Mouse (Mus musculus) hindlimb bud, embryonic 11.5 days (tissue): ENCODE measurements around the gene Pdlim5.

ENCODE experiments used
- DNase-seq: peaks from one replicate; pipeline ENCODE4 v3.0.0-alpha.2; 2012; ENCODE audit warnings: low read depth, low spot score; ENCODE audit errors: extremely low spot score

The Pdlim5 gene

GRCm38 (mm10) chr3:142339440-142340251, 55.9 kb downstream of the Pdlim5 start:
- DNase-seq, result no peak

- DNase-seq, result no peak
These were observed 57.4 kb downstream of the Pdlim5 start for GRCm38 (mm10) chr3:142338058-142338457.

- no peak for DNase-seq
These were observed 61.0 kb downstream of the Pdlim5 start for GRCm38 (mm10) chr3:142334496-142334895.

DNA sequence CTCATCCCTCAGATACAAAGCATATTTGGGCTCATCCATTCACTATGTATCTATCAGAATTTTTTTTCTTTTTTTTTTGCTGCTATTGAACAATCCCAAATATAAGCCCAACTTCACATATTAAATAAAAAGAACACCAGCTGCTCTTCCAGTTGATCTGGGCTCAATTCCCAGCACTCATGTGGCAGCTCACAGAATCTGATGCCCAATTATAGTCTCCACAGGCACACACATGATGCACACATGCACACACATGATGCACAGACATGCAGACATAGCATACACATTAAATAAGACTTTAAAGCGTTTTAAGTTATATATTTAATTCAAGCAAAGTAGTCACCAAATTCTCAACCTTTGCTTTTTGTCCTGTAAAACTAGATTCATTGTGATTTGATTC, 62.0 kb downstream of the Pdlim5 start:
- DNase-seq, result no peak

- no peak for DNase-seq
These were observed 62.8 kb downstream of the Pdlim5 start for GRCm38 (mm10) chr3:142332716-142333115.

GRCm38 (mm10) chr3:142331872-142332554, 63.5 kb downstream of the Pdlim5 start:
- no peak for DNase-seq

GRCm38 (mm10) chr3:142330425-142330824, 65.1 kb downstream of the Pdlim5 start:
- DNase-seq, result no peak

- DNase-seq, result no peak
These were observed 71.9 kb downstream of the Pdlim5 start for GRCm38 (mm10) chr3:142323592-142323991.

DNA sequence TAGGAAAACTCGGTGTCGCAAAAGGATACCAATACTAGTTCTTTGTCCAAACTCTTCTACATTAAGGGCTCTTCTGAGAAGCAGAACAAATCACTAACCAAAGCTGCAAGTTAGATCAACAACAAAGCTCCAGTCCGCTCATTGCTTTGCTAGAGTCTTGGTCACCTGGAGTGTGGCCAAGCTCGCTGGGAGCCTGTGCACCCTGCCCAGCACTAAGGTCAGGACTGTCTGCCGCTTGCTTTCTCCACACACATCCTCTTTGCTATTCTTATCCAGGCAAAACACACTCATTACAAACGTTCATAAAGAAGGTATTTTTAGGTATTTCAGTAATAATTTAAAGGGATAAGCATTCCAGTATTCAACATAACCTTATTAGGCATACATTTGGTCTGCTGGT, 73.6 kb downstream of the Pdlim5 start:
- DNase-seq, result no peak

GRCm38 (mm10) chr3:142318147-142318546, 77.3 kb downstream of the Pdlim5 start:
- no peak for DNase-seq

- DNase-seq, result no peak
These were observed 79.3 kb downstream of the Pdlim5 start for GRCm38 (mm10) chr3:142316138-142316740.

DNA sequence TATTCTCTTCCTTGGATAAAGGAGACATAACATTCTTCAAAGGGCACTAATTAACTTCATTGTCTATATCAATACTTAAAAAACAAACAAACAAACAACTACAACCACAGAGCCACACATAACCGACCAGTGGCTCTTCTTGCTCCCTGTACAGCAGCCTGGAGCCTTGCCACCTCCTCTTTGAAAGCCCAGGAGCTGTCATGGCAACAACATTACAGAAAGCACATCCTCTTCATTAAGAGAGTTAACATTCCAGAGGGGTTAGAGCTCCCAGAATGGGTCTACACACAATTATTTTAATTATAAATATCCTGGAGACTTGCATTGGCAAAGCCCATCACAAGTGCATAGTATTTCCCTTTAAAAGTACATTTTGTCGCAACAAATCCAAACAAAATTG, 84.4 kb downstream of the Pdlim5 start:
- no peak for DNase-seq

- DNase-seq, result no peak
These were observed 85.0 kb downstream of the Pdlim5 start for GRCm38 (mm10) chr3:142310446-142310845.

DNA sequence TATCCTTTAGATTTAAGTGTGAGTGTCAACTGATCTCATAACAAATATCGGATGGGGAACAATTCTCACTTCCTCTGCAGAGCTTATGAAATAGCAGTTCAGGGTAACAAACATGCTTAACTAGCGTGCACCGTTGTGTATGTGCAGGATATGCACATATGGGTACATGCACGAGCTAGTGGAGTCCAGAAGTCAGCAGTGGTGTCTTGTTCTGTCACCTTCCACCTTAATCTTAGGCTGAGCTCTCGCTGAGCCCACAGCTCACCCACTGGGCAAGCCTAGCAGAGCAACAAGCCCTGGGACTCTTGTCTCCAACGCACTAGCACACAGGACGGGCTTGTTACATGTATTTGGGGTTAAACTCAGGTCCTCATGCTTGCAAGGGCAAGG, 100.2 kb downstream of the Pdlim5 start:
- no peak for DNase-seq

GRCm38 (mm10) chr3:142294616-142295286, 100.7 kb downstream of the Pdlim5 start:
- DNase-seq, result peak; percentile 63

DNA sequence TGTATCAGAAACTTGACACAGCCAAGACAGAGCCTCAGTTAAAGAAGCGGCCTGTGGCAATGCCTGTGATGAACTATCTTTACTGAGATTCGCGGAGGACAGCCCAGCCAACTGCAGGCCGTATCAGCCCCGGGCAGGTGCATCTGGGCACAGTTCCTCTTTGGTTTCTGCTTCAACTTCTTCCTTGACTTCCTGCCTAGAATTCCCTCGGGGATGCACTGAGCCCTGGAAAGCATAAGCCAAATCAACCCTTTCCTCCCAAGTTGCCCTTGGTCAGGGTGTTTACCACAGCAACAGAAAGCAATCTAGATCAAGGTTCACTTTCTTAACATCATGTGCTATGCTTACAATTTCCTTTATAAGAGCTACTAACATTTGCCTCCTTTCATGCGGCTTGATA, 101.9 kb downstream of the Pdlim5 start:
- DNase-seq, result no peak

DNA sequence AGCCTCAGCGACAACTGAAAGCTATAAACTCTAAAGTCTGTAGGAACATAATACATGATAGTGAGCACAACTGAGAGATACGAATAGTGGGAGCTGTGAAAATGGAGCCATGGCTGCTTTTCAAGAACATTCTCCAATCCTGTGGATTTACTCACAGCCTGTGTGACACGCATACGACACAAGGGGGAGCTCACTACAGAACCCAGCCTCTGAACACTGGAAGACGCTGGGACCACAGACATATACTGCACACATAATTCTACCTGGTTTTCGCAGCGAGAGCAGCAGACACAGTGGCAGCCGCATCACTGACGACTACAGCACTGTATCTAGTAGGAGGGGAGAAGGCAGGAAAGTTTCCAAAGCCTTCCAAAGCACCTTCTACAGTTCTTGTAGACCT, 112.8 kb downstream of the Pdlim5 start:
- no peak for DNase-seq

DNA sequence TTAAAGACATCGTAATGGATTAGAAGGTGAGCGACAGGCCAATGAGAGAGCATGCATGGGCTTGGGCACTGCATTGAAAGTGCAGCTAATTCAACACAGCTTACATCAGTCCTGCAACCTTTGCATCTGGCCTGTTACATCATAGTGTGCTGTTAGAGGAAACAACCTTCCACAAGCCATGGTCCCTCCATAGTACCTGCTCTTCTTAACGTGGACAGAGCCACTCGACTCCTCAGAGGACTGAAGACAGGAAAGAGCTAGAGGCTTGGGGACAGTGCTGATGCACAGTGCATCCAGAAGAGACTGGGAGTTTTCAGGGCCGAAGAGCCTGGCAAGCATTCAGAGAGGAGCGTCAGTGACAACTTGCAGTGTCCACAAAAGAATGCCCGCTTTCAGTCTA, 113.8 kb downstream of the Pdlim5 start:
- no peak for DNase-seq

GRCm38 (mm10) chr3:142281093-142281445, 114.4 kb downstream of the Pdlim5 start:
- no peak for DNase-seq

DNA sequence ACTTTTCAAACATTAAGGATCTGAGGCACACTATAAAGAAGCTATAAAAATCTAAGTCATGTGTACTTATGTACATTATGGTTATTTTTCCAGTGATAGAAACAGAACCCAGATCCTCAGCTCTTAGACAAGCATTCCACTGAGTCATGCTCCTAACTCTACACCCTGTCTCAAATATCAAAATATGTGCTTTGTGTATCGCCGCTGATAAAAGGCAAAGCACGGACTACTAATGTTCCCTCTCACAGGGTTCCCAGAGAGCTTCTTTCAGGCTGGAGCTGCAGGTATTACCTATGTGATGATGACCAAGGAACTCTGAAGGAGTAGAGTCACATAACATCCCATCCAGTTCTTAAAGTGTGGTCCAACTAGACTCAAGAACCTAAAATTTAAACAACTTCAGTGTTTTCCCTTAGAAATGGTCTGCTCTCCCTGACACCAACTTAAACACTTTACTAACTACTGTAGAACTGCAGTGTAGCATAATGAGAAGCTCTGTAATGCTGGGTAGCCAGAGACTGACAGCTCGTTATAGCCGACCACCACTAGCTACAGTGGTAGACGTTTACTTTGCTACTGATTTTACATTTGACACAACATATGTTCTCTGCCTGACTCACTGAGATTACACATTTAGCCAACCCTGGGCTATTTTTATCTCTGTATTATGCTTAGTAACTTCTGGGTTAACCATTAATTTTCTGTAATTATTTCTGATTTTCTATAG, 115.0 kb downstream of the Pdlim5 start:
- no peak for DNase-seq

- no peak for DNase-seq
These were observed 116.5 kb downstream of the Pdlim5 start for GRCm38 (mm10) chr3:142279011-142279410.
